Mouse (Mus musculus) spleen, adult 2 months (tissue): ENCODE measurements around the gene Eme1.

Experiments
- CTCF ChIP-seq: fragments of 200-500 bp; IDR thresholded peaks from 2 replicates; pipeline ENCODE4 v1.5.1; 2011; ENCODE audit warnings: mild to moderate bottlenecking, inconsistent platforms; ENCODE audit not compliant: insufficient read depth, insufficient read length, insufficient replicate concordance; ENCODE audit errors: extremely low read depth
- POLR2A ChIP-seq: fragments of 200-500 bp; IDR thresholded peaks from 2 replicates; pipeline ENCODE4 v1.6.1; 2011; ENCODE audit warnings: low read depth, low read length, inconsistent platforms

DNA sequence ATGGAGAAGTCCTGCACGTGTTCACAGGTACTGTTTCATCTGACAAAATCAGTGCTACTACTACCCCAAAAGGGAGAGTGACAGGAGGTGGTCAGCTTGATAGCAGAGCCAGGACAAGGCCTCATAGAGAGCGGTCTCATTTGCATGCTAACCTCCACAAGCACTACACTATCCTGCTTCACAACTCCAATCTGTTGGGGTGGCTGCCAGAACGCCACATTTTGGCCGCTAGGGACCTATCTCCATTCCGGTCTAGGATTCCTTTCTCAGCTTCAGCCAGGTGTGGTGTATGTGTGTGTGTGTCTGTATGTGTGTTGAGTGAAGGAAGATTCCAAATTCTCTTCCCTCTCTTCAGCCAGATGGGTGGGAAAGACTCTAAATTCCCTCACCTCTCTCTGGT lies 21.7 kb upstream of the Eme1 start:
- TF ChIP-seq POLR2A (no peak), CTCF (no peak)
